Mouse (Mus musculus) lung, adult 2 months (tissue): ENCODE data around the gene Grk6.

Source experiments
- CTCF ChIP-seq: fragments of 200-500 bp; IDR thresholded peaks from 2 replicates; pipeline ENCODE4 v1.5.1; 2011; ENCODE audit warnings: mild to moderate bottlenecking, low read length, control low read depth; ENCODE audit not compliant: insufficient read depth
- POLR2A ChIP-seq: fragments of 200-500 bp; IDR thresholded peaks from 2 replicates; pipeline ENCODE4 v1.6.1; 2011; ENCODE audit warnings: low read depth, mild to moderate bottlenecking, control low read depth, low read length, borderline replicate concordance; ENCODE audit errors: extremely low read depth

GRCm38 (mm10) chr13:55405783-55406390, 39.0 kb upstream of the Grk6 start:
- TF ChIP-seq POLR2A (no peak), CTCF (no peak)
